In the genomic region with DNA sequence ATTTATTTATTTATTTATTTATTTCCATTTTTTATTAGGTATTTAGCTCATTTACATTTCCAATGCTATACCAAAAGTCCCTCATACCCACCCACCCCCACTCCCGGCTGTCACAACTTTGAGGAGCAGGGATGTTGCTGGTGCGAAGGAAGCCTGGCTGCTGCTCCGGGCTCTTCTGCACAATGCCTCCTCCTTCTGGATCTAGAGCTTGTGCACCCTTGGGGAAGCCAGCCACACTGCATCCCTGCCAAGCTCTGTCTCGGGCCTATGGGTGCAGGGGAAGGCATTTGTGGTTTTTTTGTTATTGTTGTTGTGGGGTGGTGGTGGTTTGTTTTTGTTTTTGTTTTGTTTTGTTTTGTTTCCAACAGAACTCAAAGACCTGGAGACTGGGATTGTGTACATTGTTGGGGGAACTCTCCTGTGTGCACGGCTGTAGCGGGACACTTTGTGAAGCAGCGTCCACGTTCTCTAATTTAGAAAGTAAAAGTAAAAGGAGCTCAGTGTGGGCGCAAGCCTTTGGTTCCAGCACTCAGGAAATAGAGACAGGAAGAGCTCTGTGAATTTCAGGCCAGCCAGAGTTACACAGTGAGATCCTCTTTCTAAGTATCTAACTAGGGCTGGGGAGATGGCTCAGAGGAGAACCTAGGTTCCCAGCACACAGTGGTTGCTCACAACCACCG, we compare ENCODE assay signal across 8 mouse cellular contexts. TPM values are rescaled to one million over a fixed set of nuclear protein-coding genes. Genes with fewer than 3 reads are reported as not detected.
DNase-seq lines count a peak whose midpoint lies in the region; ATAC-seq and TF ChIP-seq lines count a peak whose summit lies in the region.

No protein-coding gene starts in this region.

- peak overlapping the region; percentile 21; the same call in 1 of the 2 replicates for H3K9ac ChIP-seq in forebrain, embryonic 12.5 days
- no peak overlapping the region for H3K9ac ChIP-seq in hindbrain, embryonic 16.5 days (ENCODE audit: low read depth, low read length)
- peak overlapping the region; percentile 50 for H3K9ac ChIP-seq in liver, embryonic 16.5 days (ENCODE audit: low read depth, low read length)
- H3K9ac ChIP-seq in neural tube, embryonic 12.5 days = no peak overlapping the region

- no peaks in the 10 kb centered on the region for H3K27me3 ChIP-seq in testis, adult 2 months (ENCODE audit: control insufficient read depth, insufficient read depth, low read length)
- H3K27me3 ChIP-seq in forebrain, embryonic 12.5 days = no peaks in the 10 kb centered on the region
- no peaks in the 10 kb centered on the region for H3K27me3 ChIP-seq in hindbrain, embryonic 16.5 days (replicated peaks; ENCODE audit: control insufficient read depth, insufficient read depth, low read length)
- no peaks in the 10 kb centered on the region for H3K27me3 ChIP-seq in liver, embryonic 16.5 days (ENCODE audit: control insufficient read depth, insufficient read depth, low read depth, low read length)
- H3K27me3 ChIP-seq in neural tube, embryonic 12.5 days (replicated peaks) = no peaks in the 10 kb centered on the region

- TF ChIP-seq POLR2A in testis, adult 2 months (IDR thresholded peaks at IDR 0.05; ENCODE audit: control insufficient read depth, low read depth, low read length) = no peak

- H3K4me3 ChIP-seq in testis, adult 2 months (ENCODE audit: control insufficient read depth, low read depth, low read length) = peak overlapping the region; percentile 3; the same call in 1 of the 2 replicates
- no peak overlapping the region for H3K4me3 ChIP-seq in forebrain, embryonic 12.5 days (replicated peaks)
- H3K4me3 ChIP-seq in hindbrain, embryonic 16.5 days (ENCODE audit: low read length) = no peak overlapping the region
- peak overlapping the region; percentile 50 for H3K4me3 ChIP-seq in liver, embryonic 16.5 days (ENCODE audit: low read depth, low read length)
- no peak overlapping the region for H3K4me3 ChIP-seq in neural tube, embryonic 12.5 days

- 0 out of 2 replicates have a peak, but pooled peaks have one; percentile 18 for ATAC-seq in forebrain, embryonic 12.5 days (ENCODE audit: low FRiP score)
- ATAC-seq in hindbrain, embryonic 16.5 days = peak; percentile 10; the same call in 1 of the 2 replicates
- ATAC-seq in liver, embryonic 16.5 days (ENCODE audit: low read depth) = peak; percentile 3
- 0 out of 2 replicates have a peak, but pooled peaks have one; percentile 25 for ATAC-seq in neural tube, embryonic 12.5 days (ENCODE audit: low FRiP score, low read depth)

- WGBS in forebrain, embryonic 12.5 days = 59% methylated on average over 10 of the region's 10 CpGs
- WGBS in hindbrain, embryonic 16.5 days = 58% methylated on average over 10 of the region's 10 CpGs
- 20% methylated on average over 10 of the region's 10 CpGs for WGBS in liver, embryonic 16.5 days (ENCODE audit: insufficient replicate concordance)
- WGBS in neural tube, embryonic 12.5 days = 66% methylated on average over 10 of the region's 10 CpGs

- DNase-seq in testis, postnatal 10 days (ENCODE audit: low spot score) = no peak
- no peak for DNase-seq in right cerebral cortex, postnatal 25 days
- no peak for DNase-seq in cerebellum, postnatal 36 days

- peaks cover 2% of the 10 kb centered on the region for H3K4me1 ChIP-seq in testis, adult 2 months (ENCODE audit: control insufficient read depth, insufficient read depth, low read length)
- H3K4me1 ChIP-seq in forebrain, embryonic 12.5 days = peaks cover 20% of the 10 kb centered on the region
- no peaks in the 10 kb centered on the region for H3K4me1 ChIP-seq in hindbrain, embryonic 16.5 days (ENCODE audit: control insufficient read depth, insufficient read depth, low read depth, low read length)
- peaks cover 34% of the 10 kb centered on the region for H3K4me1 ChIP-seq in liver, embryonic 16.5 days (ENCODE audit: control insufficient read depth, low read depth, low read length)
- peaks cover 12% of the 10 kb centered on the region for H3K4me1 ChIP-seq in neural tube, embryonic 12.5 days

- no peaks in the 10 kb centered on the region for H3K36me3 ChIP-seq in testis, adult 2 months (ENCODE audit: control insufficient read depth, insufficient read depth, low read length)
- H3K36me3 ChIP-seq in forebrain, embryonic 12.5 days (replicated peaks) = no peaks in the 10 kb centered on the region
- H3K36me3 ChIP-seq in hindbrain, embryonic 16.5 days (ENCODE audit: control insufficient read depth, insufficient read depth, low read length) = no peaks in the 10 kb centered on the region
- no peaks in the 10 kb centered on the region for H3K36me3 ChIP-seq in liver, embryonic 16.5 days (ENCODE audit: control insufficient read depth, insufficient read depth)
- H3K36me3 ChIP-seq in neural tube, embryonic 12.5 days = no peaks in the 10 kb centered on the region

- TF ChIP-seq CTCF in testis, adult 2 months (IDR thresholded peaks at IDR 0.05; ENCODE audit: control insufficient read depth, insufficient read depth, insufficient replicate concordance, low read depth, low read length) = no peak

- H3K4me2 ChIP-seq in forebrain, embryonic 12.5 days = peak overlapping the region; percentile 29
- H3K4me2 ChIP-seq in hindbrain, embryonic 16.5 days (ENCODE audit: low read length) = peak overlapping the region; percentile 29
- H3K4me2 ChIP-seq in liver, embryonic 16.5 days (ENCODE audit: low read depth, low read length) = peak overlapping the region; percentile 65
- H3K4me2 ChIP-seq in neural tube, embryonic 12.5 days (replicated peaks) = peak overlapping the region; percentile 37

- peak overlapping the region; percentile 3 for H3K27ac ChIP-seq in testis, adult 2 months (ENCODE audit: control insufficient read depth, insufficient read depth, low read depth, low read length)
- no peak overlapping the region for H3K27ac ChIP-seq in forebrain, embryonic 12.5 days
- H3K27ac ChIP-seq in hindbrain, embryonic 16.5 days (ENCODE audit: low read depth, low read length) = no peak overlapping the region
- peak overlapping the region; percentile 81 for H3K27ac ChIP-seq in liver, embryonic 16.5 days (ENCODE audit: low read length)
- H3K27ac ChIP-seq in neural tube, embryonic 12.5 days = no peak overlapping the region

- no peaks in the 10 kb centered on the region for H3K9me3 ChIP-seq in forebrain, embryonic 12.5 days
- H3K9me3 ChIP-seq in hindbrain, embryonic 16.5 days (ENCODE audit: control insufficient read depth, low read length) = no peaks in the 10 kb centered on the region
- no peaks in the 10 kb centered on the region for H3K9me3 ChIP-seq in liver, embryonic 16.5 days (replicated peaks; ENCODE audit: control insufficient read depth, low read length)
- H3K9me3 ChIP-seq in neural tube, embryonic 12.5 days = no peaks in the 10 kb centered on the region

RNA-seq across cellular contexts. Expression of gene Aqp11, which starts 10.6 kb away (rescaled TPM):
- 872 and 875 TPM in 2 replicates for polyA plus RNA-seq in testis, adult 2 months (2012; rRNA removed)
- polyA plus RNA-seq in forebrain, embryonic 12.5 days (2016; fragmentation: Nextera tagmentation; extraction: Ambion mirVana) = 3.9 and 5.6 TPM in 2 replicates
- polyA plus RNA-seq in hindbrain, embryonic 16.5 days (2015; fragmentation: Nextera tagmentation; extraction: Ambion mirVana) = 23.2 and 24.5 TPM in 2 replicates
- 42.6 and 49.8 TPM in 2 replicates for polyA plus RNA-seq in liver, embryonic 16.5 days (2015; fragmentation: Nextera tagmentation; extraction: Ambion mirVana)
- 7.3 and 7.7 TPM in 2 replicates for polyA plus RNA-seq in neural tube, embryonic 12.5 days (2016; fragmentation: Nextera tagmentation; extraction: Ambion mirVana)

RNA-seq across cellular contexts. Expression of gene Pak1, which starts 39.7 kb away (rescaled TPM):
- 3.1 and 4.7 TPM in 2 replicates for polyA plus RNA-seq in testis, adult 2 months (2012; rRNA removed)
- polyA plus RNA-seq in forebrain, embryonic 12.5 days (2016; fragmentation: Nextera tagmentation; extraction: Ambion mirVana) = 91.2 and 96.3 TPM in 2 replicates
- polyA plus RNA-seq in hindbrain, embryonic 16.5 days (2015; fragmentation: Nextera tagmentation; extraction: Ambion mirVana) = 131 and 138 TPM in 2 replicates
- 9.3 and 10.1 TPM in 2 replicates for polyA plus RNA-seq in liver, embryonic 16.5 days (2015; fragmentation: Nextera tagmentation; extraction: Ambion mirVana)
- polyA plus RNA-seq in neural tube, embryonic 12.5 days (2016; fragmentation: Nextera tagmentation; extraction: Ambion mirVana) = 97.7 and 105 TPM in 2 replicates

RNA-seq across cellular contexts. Expression of gene Clns1a, which starts 52.2 kb away (rescaled TPM):
- polyA plus RNA-seq in testis, adult 2 months (2012; rRNA removed) = 23.8 and 28.2 TPM in 2 replicates
- polyA plus RNA-seq in forebrain, embryonic 12.5 days (2016; fragmentation: Nextera tagmentation; extraction: Ambion mirVana) = 216 and 226 TPM in 2 replicates
- polyA plus RNA-seq in hindbrain, embryonic 16.5 days (2015; fragmentation: Nextera tagmentation; extraction: Ambion mirVana) = 184 TPM in 2 replicates
- polyA plus RNA-seq in liver, embryonic 16.5 days (2015; fragmentation: Nextera tagmentation; extraction: Ambion mirVana) = 50.8 and 56.1 TPM in 2 replicates
- polyA plus RNA-seq in neural tube, embryonic 12.5 days (2016; fragmentation: Nextera tagmentation; extraction: Ambion mirVana) = 215 and 225 TPM in 2 replicates

Comparison
In these comparisons a context has a peak if more than half of its experiments do, and no peak if none do; other contexts are left out.
1. H3K27ac ChIP-seq: peak in testis, adult 2 months (single experiment) and liver, embryonic 16.5 days (single experiment); none in forebrain, embryonic 12.5 days (single experiment), hindbrain, embryonic 16.5 days (single experiment) and neural tube, embryonic 12.5 days (single experiment).
2. H3K4me3 ChIP-seq: peak in testis, adult 2 months (single experiment) and liver, embryonic 16.5 days (single experiment); none in forebrain, embryonic 12.5 days (single experiment), hindbrain, embryonic 16.5 days (single experiment) and neural tube, embryonic 12.5 days (single experiment).
3. H3K9ac ChIP-seq: peak in forebrain, embryonic 12.5 days (single experiment) and liver, embryonic 16.5 days (single experiment); none in hindbrain, embryonic 16.5 days (single experiment) and neural tube, embryonic 12.5 days (single experiment).
4. RNA of gene Aqp11, which starts 10.6 kb away (polyA plus RNA-seq): 872 to 875 TPM in testis, adult 2 months; 42.6 to 49.8 TPM in liver, embryonic 16.5 days, 23.2 to 24.5 TPM in hindbrain, embryonic 16.5 days, 7.3 to 7.7 TPM in neural tube, embryonic 12.5 days and 3.9 to 5.6 TPM in forebrain, embryonic 12.5 days; every median in the first group is over 10 times any median in the second.
5. Peak in every context shown above with its lines, with median percentiles within 50 percentile points of each other: ATAC-seq and H3K4me2 ChIP-seq.